Mouse (Mus musculus) liver, embryonic 14.5 days (tissue): ENCODE measurements around the gene Lrrc7. TPM values are rescaled to one million over a fixed set of nuclear protein-coding genes. Genes with fewer than 3 reads are reported as not detected.

ENCODE experiments used
- ATAC-seq: fragments of 200-750 bp; cut with Nextera tagmentation; 2 replicates; pipeline ENCODE4 v1.8.0; 2017; ENCODE audit warnings: moderate number of reproducible peaks, mild to moderate bottlenecking, moderate library complexity; ENCODE audit not compliant: insufficient read depth
- DNase-seq, 3 experiments: peaks; one replicate each; pipeline ENCODE4 v3.0.0-alpha.2; 2012 to 2013; ENCODE audit warnings: low read depth in 3 of 3, low spot score in 3 of 3
- H3K27ac ChIP-seq: fragments of 300-500 bp; sonication (generic); 2 replicates; pipeline ENCODE4 v1.5.1; 2014; ENCODE audit warnings: moderate library complexity, mild to moderate bottlenecking, control low read depth, inconsistent platforms
- H3K27me3 ChIP-seq: fragments of 300-500 bp; sonication (generic); 2 replicates; pipeline ENCODE4 v1.6.1; 2014; ENCODE audit warnings: mild to moderate bottlenecking, low read length, moderate library complexity; ENCODE audit not compliant: control insufficient read depth, insufficient read depth
- H3K36me3 ChIP-seq: fragments of 300-500 bp; sonication (generic); replicated peaks from 2 replicates; pipeline ENCODE4 v1.6.1; 2014; ENCODE audit warnings: low read depth; ENCODE audit not compliant: control insufficient read depth, insufficient read depth
- H3K4me1 ChIP-seq, 2 experiments: fragments of 200-500 bp in 1 of 2; fragments of 300-500 bp in 1 of 2; sonication (generic) in 1 of 2; replicated peaks; 2 replicates each; pipeline ENCODE4 v1.6.1; 2012 to 2014; ENCODE audit warnings: antibody characterized with exemption in 1 of 2, inconsistent platforms in 1 of 2, low read length in 1 of 2; ENCODE audit not compliant: control insufficient read depth in 2 of 2, insufficient read depth in 2 of 2
- H3K4me2 ChIP-seq: fragments of 300-500 bp; sonication (generic); 2 replicates; pipeline ENCODE4 v1.6.1; 2014; ENCODE audit warnings: low read depth, mild to moderate bottlenecking, control low read depth, moderate library complexity
- H3K4me3 ChIP-seq, 2 experiments: fragments of 200-500 bp in 1 of 2; fragments of 300-500 bp in 1 of 2; sonication (generic) in 1 of 2; 2 replicates each; pipeline ENCODE4 v1.5.1; 2012 to 2014; ENCODE audit warnings: low read depth in 2 of 2, low read length in 2 of 2, mild to moderate bottlenecking in 2 of 2, control low read depth in 1 of 2, inconsistent platforms in 1 of 2, moderate library complexity in 1 of 2; ENCODE audit not compliant: insufficient read depth in 1 of 2
- H3K9ac ChIP-seq: fragments of 300-500 bp; sonication (generic); replicated peaks from 2 replicates; pipeline ENCODE4 v1.6.1; 2014; ENCODE audit warnings: mild to moderate bottlenecking, control low read depth, moderate library complexity
- H3K9me3 ChIP-seq: fragments of 300-500 bp; sonication (generic); 2 replicates; pipeline ENCODE4 v1.6.1; 2016; ENCODE audit warnings: low read length, mixed read lengths; ENCODE audit not compliant: control insufficient read depth
- CTCF ChIP-seq: IDR thresholded peaks from 2 replicates; pipeline ENCODE4 v1.5.1; 2016; ENCODE audit warnings: antibody characterized with exemption, low read depth, control low read depth
- EP300 ChIP-seq: IDR thresholded peaks from 2 replicates; pipeline ENCODE4 v1.6.1; 2016; ENCODE audit warnings: antibody characterized with exemption, low read depth
- WGBS: fragments of 180-500 bp; shearing (Covaris S2); extraction: QIAGEN DNeasy Blood & Tissue Kit; methylation state at CpG from one replicate; pipeline ENCODE4 v1.1.7; 2014; ENCODE audit not compliant: insufficient replicate concordance; 5-methylcytosine and 5-hydroxymethylcytosine counted together
- polyA plus RNA-seq, 2 experiments: library from polyadenylated mRNA; depleted of rRNA in 1 of 2; stranded (reverse) in 1 of 2; unstranded in 1 of 2; fragments of >200 nt; fragmentation: Nextera tagmentation in 1 of 2; extraction: Ambion mirVana in 1 of 2; gene quantifications; 2 replicates each; pipeline versions ENCODE4 v1.2.1 to v1.2.3; 2012 to 2014

Lrrc7 gene
- polyA plus RNA-seq, 2 experiments, result under 0.01 to 0.03 TPM

DNA sequence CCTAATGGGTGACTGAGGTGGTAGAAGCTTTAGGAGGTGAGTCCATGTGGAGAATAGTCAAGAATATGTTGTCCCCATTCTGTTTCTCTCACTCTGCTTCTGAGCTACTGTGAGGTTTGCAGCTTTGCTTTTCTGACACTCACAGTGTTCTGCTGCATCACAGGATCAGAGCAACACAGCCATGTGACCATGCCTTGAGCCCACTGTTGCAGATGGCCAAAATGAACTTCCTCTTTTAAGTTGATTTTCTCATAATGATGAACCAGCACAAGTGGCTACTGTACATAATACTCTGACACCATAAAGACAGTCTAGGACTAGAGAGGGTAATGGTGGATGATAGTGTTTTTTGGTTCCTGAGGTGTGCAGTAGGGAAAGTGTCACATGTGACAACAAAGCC is 366.6 kb downstream of the Lrrc7 start:
- Histone ChIP-seq H3K9ac (no peak overlapping the region), H3K27ac (no peak overlapping the region), H3K36me3 (no peaks in the 10 kb centered on the region), H3K4me3 (no peak overlapping the region), H3K27me3 (no peaks in the 10 kb centered on the region), H3K4me1 (no peaks in the 10 kb centered on the region), H3K9me3 (no peaks in the 10 kb centered on the region), H3K4me2 (no peak overlapping the region)
- DNase-seq, result no peak
- ATAC-seq, result no peak
- TF ChIP-seq CTCF (no peak), EP300 (no peak)

DNA sequence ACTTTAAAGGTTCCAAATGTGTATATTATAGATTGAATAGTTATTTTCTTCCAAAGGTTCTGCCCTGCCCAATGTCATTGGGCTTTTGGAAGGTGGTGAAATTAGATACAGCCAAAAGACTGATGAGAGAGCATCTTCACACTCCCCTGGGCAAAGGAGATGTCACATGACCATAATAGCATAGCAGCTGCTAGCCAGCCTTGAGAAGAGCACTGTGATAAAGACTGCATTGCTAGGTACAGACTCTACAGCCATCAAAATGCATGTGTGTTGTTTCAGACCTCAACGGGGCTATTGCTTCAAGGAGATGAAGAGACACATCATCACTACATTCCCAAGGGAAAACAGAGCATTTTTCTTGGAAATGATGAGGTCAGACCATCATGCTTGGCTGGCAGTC is 368.8 kb downstream of the Lrrc7 start:
- H3K4me3 ChIP-seq, result no peak overlapping the region
- H3K36me3 ChIP-seq, result no peaks in the 10 kb centered on the region
- TF ChIP-seq CTCF, result no peak
- TF ChIP-seq EP300, result no peak
- DNase-seq (no peak), ATAC-seq (no peak)
- H3K9me3 ChIP-seq, result no peaks in the 10 kb centered on the region
- WGBS, result 24% methylated on average over 1 of the region's 1 CpGs
- H3K9ac ChIP-seq, result no peak overlapping the region
- no peak overlapping the region for H3K27ac ChIP-seq
- H3K4me1 ChIP-seq, result no peaks in the 10 kb centered on the region
- H3K4me2 ChIP-seq, result no peak overlapping the region
- no peaks in the 10 kb centered on the region for H3K27me3 ChIP-seq

- Histone ChIP-seq H3K4me3 (no peak overlapping the region), H3K27ac (no peak overlapping the region), H3K9me3 (no peaks in the 10 kb centered on the region), H3K4me1 (no peaks in the 10 kb centered on the region), H3K36me3 (no peaks in the 10 kb centered on the region), H3K4me2 (no peak overlapping the region), H3K27me3 (no peaks in the 10 kb centered on the region), H3K9ac (no peak overlapping the region)
- TF ChIP-seq CTCF, result no peak
- DNase-seq (no peak), ATAC-seq (no peak)
- WGBS, result 47% methylated on average over 10 of the region's 10 CpGs
Measured at GRCm38 (mm10) chr3:158174880-158175735, 386.9 kb downstream of the Lrrc7 start.

DNA sequence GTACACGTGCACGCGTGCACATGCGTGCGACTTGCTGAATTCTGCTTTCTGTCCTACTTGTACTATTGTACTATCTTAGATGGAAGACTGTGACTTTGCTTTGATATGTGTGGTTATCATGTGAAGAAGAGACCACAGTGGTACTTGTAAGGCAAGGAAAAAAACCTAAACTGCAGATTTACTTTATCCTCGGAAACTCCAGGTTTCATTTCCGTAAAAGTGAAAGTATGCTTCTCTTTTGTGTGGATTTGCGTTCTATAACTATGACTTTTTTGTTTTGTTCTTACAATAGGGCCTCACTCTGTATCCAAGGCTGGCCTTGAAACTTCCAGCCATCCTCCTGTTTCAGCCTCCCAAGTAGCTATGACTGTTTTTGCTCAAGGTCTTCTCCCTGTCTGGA is 392.8 kb downstream of the Lrrc7 start:
- H3K36me3 ChIP-seq, result no peaks in the 10 kb centered on the region
- H3K4me3 ChIP-seq, result no peak overlapping the region
- H3K27me3 ChIP-seq, result no peaks in the 10 kb centered on the region
- no peaks in the 10 kb centered on the region for H3K9me3 ChIP-seq
- H3K9ac ChIP-seq, result no peak overlapping the region
- DNase-seq, result no peak
- H3K27ac ChIP-seq, result no peak overlapping the region
- WGBS, result 79% methylated on average over 8 of the region's 8 CpGs
- no peak overlapping the region for H3K4me2 ChIP-seq
- TF ChIP-seq CTCF, result no peak
- no peaks in the 10 kb centered on the region for H3K4me1 ChIP-seq
- ATAC-seq, result no peak

DNA sequence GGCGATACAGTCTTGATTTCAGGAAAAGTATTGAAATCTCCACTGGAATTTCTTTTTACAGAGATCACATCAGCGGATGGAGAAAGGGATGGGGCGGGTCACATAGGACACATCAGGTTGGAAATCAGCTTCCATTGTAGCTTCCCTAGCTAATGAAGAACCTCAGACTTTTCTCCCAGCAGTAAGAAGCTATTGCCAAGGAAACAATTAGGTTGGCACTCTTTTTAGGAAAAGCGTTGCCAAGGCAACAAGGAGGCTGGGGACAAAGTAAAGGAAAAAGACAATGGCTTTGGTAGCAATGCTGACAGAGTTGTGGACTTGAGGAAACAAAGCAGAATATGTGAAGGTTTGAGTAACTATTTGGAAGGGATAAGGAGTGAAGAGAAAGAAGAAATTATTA is 393.6 kb downstream of the Lrrc7 start:
- Histone ChIP-seq H3K27ac (no peak overlapping the region), H3K9me3 (no peaks in the 10 kb centered on the region), H3K27me3 (no peaks in the 10 kb centered on the region), H3K36me3 (no peaks in the 10 kb centered on the region), H3K4me2 (no peak overlapping the region), H3K4me3 (no peak overlapping the region), H3K9ac (no peak overlapping the region), H3K4me1 (no peaks in the 10 kb centered on the region)
- ATAC-seq, result no peak
- DNase-seq, result no peak
- 62% methylated on average over 4 of the region's 4 CpGs for WGBS
- no peak for TF ChIP-seq EP300
- TF ChIP-seq CTCF, result no peak
